Mouse (Mus musculus): ENCODE measurements around the gene 1700029H14Rik. TPM values are rescaled to one million over a fixed set of nuclear protein-coding genes. Genes with fewer than 3 reads are reported as not detected.
A peak's percentile ranks its signal among the peaks of the same experiment; 100 is the strongest.

Gene 1700029H14Rik
- total RNA-seq, 2 experiments from 2014 or later: not detected

GRCm38 (mm10) chr8:13507284-13507937, 54.9 kb downstream of the 1700029H14Rik start:
- no peak for ATAC-seq (replicated peaks; ENCODE audit: poor library complexity, severe bottlenecking)

- ATAC-seq (replicated peaks; ENCODE audit: poor library complexity, severe bottlenecking): peak; percentile 84
Measured at GRCm38 (mm10) chr8:13506849-13507248, 55.4 kb downstream of the 1700029H14Rik start.

- no peak for ATAC-seq (replicated peaks; ENCODE audit: poor library complexity, severe bottlenecking)
Measured at GRCm38 (mm10) chr8:13504894-13505674, 57.2 kb downstream of the 1700029H14Rik start.

- peak; percentile 39 for ATAC-seq (replicated peaks; ENCODE audit: poor library complexity, severe bottlenecking)
Measured at GRCm38 (mm10) chr8:13503936-13504606, 58.2 kb downstream of the 1700029H14Rik start.

- ATAC-seq (replicated peaks; ENCODE audit: poor library complexity, severe bottlenecking): no peak
Measured at GRCm38 (mm10) chr8:13501221-13501620, 61.0 kb downstream of the 1700029H14Rik start.

Other genes starting within 250 kb of the 1700029H14Rik start
- gene Tfdp1, start 223.7 kb downstream of the 1700029H14Rik start, total RNA-seq (2014; fragmentation: Nextera tagmentation): 277 and 291 TPM in 2 replicates
- 200 and 242 TPM in 2 replicates for gene Tfdp1, start 223.7 kb downstream of the 1700029H14Rik start, total RNA-seq (2017)
- gene Atp4b, start 165.6 kb downstream of the 1700029H14Rik start, total RNA-seq (2014; fragmentation: Nextera tagmentation): not detected in 2 replicates
- gene Atp4b, start 165.6 kb downstream of the 1700029H14Rik start, total RNA-seq (2017): not detected in 2 replicates
- not detected in 2 replicates for gene Grk1, start 157.4 kb downstream of the 1700029H14Rik start, total RNA-seq (2014; fragmentation: Nextera tagmentation)
- gene Grk1, start 157.4 kb downstream of the 1700029H14Rik start, total RNA-seq (2017): 0.04 TPM in 1 of 2 replicates, not detected in the other
- not detected in 2 replicates for gene Tmem255b, start 127.3 kb downstream of the 1700029H14Rik start, total RNA-seq (2014; fragmentation: Nextera tagmentation)
- gene Tmem255b, start 127.3 kb downstream of the 1700029H14Rik start, total RNA-seq (2017): not detected in 2 replicates
- not detected in 2 replicates for gene Gas6, start 68.0 kb downstream of the 1700029H14Rik start, total RNA-seq (2014; fragmentation: Nextera tagmentation)
- gene Gas6, start 68.0 kb downstream of the 1700029H14Rik start, total RNA-seq (2017): 0.10 TPM in 1 of 2 replicates, not detected in the other
- gene Rasa3, start 115.1 kb upstream of the 1700029H14Rik start, total RNA-seq (2014; fragmentation: Nextera tagmentation): 52.5 and 55.5 TPM in 2 replicates
- 53.3 and 54.4 TPM in 2 replicates for gene Rasa3, start 115.1 kb upstream of the 1700029H14Rik start, total RNA-seq (2017)
- gene Cfap97d2, start 143.4 kb upstream of the 1700029H14Rik start, total RNA-seq (2014; fragmentation: Nextera tagmentation): not detected in 2 replicates
- gene Cfap97d2, start 143.4 kb upstream of the 1700029H14Rik start, total RNA-seq (2017): not detected in 2 replicates
- gene Cdc16, start 195.2 kb upstream of the 1700029H14Rik start, total RNA-seq (2014; fragmentation: Nextera tagmentation): 69.7 and 83.2 TPM in 2 replicates
- gene Cdc16, start 195.2 kb upstream of the 1700029H14Rik start, total RNA-seq (2017): 68.6 and 79.2 TPM in 2 replicates
- gene Upf3a, start 223.2 kb upstream of the 1700029H14Rik start, total RNA-seq (2014; fragmentation: Nextera tagmentation): 16.3 and 23.5 TPM in 2 replicates
- gene Upf3a, start 223.2 kb upstream of the 1700029H14Rik start, total RNA-seq (2017): 24.0 and 24.7 TPM in 2 replicates